Mouse (Mus musculus) yolk sac, embryonic 10.5 days (tissue): ENCODE data around the gene Gm19345.

Source experiments
- DNase-seq: peaks from one replicate; pipeline ENCODE4 v3.0.0-alpha.2; 2017; ENCODE audit warnings: low spot score

Gm19345 gene

DNA sequence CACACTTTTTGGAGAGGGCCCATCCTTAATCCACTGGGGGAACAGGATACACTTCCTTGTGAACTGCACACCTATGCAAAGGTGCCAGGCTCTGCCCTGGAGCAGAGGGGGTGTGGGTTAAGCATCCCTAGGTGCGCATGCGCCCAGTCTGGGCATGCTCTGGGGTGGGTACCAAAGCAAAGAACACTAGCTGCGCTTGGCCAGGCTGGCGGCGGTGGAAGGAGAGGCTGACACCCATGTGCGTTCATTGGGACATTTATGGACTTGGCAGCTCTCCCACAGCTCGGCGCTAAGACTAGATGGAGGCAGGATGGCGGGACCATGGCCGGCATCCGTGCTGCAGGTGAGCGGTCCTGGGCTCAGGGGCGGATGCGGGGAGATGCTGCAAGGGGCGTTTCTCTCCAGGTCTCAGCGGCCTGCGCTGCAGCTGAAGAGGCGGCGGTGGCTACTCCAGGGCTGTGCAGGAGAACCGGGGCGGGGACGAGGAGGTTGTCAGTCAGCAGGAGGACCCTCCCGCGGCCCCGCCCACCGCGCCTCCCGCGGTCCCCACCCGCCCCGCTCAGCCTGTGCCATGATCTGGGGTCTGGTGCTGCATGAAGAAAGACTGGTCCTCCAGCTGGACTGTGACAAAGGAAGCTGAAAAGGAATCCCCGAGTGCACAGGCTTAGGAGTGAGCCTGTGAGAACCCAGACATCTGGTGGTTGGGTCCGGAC lies at the start of gene Gm19345:
TSS of gene Gm19345 (plus strand) at position 146 of the 713 bp plus-strand sequence.
- DNase-seq, result no peak

- no peak for DNase-seq
Measured at GRCm38 (mm10) chr7:19802995-19803394, 48.8 kb upstream of the Gm19345 start.

GRCm38 (mm10) chr7:19806356-19806969 lies 45.3 kb upstream of the Gm19345 start:
- no peak for DNase-seq

DNA sequence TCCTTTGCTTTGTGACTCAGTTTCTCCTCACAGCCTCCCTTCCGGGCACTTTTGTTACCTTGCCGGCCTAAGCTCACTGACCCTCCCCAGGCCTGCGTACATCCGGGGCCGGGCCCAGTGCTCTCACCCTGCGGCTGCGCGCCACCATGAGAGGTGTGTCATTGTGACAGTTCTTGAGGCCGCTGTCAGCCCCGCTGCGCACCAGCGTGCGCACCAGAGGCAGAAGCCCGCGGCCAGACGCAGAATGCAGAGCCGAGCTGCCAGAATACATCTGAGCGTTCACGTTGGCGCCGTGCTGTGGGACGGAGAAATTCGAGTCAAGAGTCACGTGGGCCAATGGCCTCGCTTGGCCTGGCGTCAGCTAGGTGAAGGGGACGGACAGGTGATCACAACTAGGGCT lies 42.4 kb upstream of the Gm19345 start:
- DNase-seq, result no peak

GRCm38 (mm10) chr7:19811114-19811513 lies 40.7 kb upstream of the Gm19345 start:
- peak; percentile 27 for DNase-seq

GRCm38 (mm10) chr7:19813161-19813560 lies 38.6 kb upstream of the Gm19345 start:
- no peak for DNase-seq

DNA sequence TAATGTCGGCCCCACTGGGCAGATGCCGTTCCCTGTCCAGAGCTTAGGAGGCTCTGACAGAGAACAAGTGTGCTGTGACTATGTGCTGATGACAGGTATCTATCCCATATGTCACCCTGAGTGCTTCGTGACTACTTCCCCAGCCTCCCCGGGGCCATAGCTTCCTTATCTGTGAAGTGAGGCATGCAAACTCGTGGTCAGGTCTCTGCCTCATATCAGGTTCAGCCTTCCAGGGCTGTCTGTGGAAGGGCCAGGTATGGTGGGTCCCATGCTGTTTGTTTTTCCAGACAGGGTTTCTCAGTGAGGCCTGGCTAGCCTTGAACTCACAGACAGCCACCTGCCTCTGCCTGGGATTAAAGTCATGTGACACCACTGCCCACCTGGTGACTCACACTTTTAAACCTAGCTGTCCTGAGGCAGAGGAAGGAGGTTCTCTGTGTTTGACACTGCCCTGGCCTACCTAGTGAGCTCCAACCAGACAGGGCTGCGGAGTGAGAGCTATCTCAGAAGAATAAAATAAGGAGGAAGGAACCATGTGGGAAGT lies 38.2 kb upstream of the Gm19345 start:
- DNase-seq, result no peak

DNA sequence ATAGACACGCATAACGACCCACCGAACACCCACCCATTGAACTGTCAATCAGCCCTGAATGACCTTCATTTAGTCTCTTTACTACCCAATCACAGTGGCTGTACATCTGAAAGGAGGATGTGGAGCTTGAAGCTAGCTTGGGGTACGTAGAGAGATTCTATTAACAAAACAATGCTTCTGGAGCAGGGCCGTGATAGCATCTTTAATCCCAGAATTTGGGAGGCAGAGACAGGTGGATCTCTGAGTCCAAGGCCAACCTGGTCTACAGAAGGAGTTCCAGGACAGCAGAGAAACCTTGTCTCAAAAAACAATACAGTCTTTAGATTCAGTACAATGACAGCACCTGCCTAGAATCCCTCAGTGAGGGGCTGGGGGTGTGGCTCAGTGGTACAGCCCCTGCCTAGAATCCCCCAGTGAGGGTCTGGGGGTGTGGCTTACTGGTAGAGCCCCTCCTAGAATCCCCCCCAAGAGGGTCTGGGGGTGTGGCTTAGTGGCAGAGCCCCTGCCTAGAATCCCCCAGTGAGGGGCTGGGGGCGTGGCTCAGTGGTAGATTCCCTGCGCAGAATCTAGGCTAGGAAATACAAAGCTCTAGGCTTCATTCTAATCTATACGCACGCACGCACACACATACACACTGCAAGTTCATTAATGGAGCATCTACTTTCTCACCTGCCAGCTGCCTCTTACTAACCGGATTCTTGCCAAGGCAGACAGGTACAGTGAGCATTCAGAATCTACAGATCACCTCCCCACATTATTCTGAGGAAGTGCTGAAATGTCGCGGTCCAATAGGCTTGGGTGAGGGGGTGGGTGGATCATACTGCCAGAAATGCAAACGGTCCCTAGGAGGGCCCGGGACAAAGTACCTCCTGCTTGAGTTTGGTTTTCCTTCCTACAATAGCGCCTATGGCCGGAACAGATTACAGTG lies 36.2 kb upstream of the Gm19345 start:
- no peak for DNase-seq

DNA sequence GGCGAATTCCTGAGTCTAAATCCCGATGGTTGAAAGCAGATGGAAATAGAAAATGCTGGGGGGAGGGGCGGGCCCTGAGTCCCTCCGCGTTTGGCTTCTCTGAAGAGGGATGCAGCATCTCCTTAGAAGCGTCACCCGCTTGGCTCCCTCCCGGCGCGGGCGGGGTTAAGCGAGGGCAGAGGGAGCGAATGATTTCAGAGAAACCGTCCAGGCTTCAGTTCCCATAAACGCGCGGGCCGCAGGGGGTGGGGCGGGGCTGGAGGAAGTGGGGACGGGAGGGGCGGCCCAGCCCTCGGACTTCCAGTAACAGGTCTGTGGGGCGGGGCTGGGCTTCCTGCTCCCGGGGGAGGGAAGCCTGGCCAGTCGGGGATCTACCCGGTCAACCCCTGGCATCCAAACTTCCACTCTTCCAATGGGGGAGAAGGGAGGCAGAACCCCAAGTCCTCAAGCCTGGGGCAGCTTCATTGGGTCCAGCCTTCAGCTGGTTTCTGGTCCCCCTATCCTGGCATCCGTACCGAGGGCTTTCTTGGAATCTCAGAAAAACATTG lies 35.5 kb upstream of the Gm19345 start:
- DNase-seq, result peak; percentile 89

DNA sequence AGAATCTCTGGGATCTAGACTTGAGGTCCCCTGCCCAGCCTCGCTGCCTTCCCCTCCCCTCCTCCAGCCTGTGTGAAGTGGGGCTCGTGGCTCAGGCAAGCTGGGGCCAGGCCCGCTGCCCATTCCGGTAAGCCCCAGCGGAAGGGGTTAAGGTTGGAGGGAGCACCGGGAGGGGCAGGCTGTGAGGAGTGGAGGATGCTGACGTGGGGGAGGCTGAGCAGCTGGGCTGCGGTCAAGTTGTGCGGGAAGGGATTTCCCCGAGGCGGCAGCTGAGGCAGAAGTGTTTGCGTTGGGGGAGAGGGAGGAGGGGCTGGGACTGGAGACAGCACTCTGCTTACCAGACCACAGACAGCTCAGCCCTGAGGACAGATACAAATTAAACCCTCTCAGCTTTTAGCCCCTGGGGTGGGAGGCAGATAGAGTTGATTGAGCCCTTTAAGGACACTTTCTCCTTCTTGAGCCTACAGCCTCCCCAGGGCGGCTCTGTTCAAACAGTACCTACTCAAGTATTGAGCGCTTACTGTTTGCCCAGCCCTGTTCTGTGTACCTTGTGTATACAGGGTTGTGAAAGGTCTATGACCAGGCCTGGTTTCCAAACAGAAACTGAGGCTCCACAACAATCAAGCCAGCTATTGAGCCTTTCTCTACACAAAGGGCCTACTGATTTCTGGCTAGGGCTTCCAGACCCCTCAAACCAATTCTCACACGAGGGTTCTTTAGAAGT lies 34.3 kb upstream of the Gm19345 start:
- DNase-seq, result peak; percentile 82

GRCm38 (mm10) chr7:19818440-19818839 lies 33.4 kb upstream of the Gm19345 start:
- DNase-seq, result no peak

GRCm38 (mm10) chr7:19818875-19819274 lies 32.9 kb upstream of the Gm19345 start:
- DNase-seq, result no peak

DNA sequence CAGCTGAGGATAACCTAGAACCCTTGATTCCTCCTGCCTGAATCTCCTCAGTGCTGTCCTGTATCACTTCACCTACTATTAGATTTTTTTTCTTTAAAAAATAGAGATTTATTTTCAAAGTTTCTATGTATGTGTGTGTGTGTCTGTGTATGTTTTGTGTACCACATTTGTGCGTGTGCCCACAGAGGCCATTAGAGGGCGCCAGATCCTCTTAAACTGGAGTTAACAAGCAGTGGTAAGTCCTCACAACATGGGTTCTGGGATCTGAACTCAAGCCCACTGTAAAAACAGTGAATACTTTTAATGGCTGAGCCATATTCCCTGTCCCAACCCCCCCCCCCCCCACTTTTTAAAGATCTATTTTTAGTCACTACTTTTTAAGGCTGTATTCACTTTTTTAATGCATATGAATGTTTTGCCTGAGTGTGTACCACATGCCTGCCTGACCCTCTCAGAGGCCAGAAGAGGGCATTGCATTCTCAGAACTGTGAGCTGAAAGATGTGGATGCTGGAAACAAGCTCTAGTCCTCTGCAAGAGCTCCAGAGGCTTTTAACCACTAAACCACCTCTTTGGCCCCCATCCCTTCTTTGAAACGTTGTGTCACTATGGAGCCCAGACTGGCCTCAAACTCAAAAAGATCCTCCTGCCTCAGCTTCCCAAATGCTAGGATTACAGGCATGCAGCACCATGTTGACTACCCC lies 31.3 kb upstream of the Gm19345 start:
- DNase-seq, result no peak

DNA sequence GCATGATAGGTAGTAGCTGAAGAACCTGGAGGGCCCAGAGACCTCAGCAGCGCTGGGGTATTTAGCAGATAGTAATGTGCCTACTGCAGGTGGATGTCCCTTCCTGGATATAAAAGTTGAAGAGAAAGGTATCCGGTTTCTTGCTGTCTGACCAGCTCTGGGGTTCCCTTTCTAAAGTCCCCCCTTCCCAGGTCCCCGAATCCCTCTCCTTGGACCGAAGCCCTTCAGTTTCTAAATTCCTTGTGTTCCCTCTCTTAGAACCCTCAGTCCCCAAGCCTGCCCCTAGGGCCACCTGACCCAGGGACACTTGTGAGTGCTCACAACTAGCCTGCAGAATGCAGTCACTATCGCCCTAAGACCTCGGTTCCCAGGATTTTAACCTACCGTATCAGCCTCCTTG lies 30.2 kb upstream of the Gm19345 start:
- no peak for DNase-seq

GRCm38 (mm10) chr7:19822193-19822592 lies 29.6 kb upstream of the Gm19345 start:
- DNase-seq, result no peak

- DNase-seq, result peak; percentile 53
Measured at GRCm38 (mm10) chr7:19822604-19823058, 29.2 kb upstream of the Gm19345 start, which contains the start of gene Bcl3. Gene Bcl3, minus strand, starts transcription at chr7:19822770.

DNA sequence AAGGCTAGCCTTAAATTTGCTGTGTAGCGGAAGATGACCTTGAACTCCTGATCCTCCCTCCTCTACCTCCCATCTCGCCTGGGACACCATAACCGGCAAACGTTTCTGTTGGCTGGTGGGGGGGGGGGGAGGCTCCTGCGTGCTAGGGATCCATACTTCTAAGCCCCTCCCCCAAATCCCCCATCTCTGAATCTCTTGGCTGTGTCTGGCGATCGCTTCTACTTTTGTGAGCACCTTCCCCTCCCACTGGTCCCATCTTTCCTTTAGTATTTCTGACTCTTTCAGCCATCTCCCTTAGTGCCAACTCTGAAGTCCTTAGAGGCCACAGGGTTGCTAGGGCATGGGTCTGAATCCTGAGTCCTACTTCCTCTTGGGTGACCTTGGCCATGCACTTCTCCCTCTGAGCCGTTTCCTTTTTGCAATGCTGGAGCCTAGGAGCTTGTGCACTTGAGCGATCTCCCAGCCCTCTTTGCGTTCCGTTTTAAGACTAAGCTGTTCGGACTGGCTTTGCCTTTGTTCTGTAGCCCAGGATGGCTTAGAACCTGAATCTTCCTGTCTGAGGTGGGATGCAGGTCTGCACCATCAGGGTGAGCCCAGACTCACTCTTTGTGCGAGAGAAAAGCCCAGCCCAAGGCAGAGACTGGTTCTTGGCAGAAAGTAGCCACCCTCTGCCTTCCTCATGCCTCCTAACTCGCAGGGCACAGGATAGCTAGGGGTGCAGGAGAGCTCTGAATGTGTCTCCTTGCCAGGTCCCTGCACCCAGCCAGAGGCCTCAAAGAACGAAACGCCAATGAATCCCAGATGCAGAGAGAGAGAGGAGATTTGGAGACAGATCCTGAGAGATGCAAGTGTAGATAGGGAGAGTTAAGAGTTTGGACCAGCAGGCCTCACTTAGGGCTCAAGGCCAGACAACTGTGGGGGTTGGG lies 28.3 kb upstream of the Gm19345 start:
- no peak for DNase-seq

DNA sequence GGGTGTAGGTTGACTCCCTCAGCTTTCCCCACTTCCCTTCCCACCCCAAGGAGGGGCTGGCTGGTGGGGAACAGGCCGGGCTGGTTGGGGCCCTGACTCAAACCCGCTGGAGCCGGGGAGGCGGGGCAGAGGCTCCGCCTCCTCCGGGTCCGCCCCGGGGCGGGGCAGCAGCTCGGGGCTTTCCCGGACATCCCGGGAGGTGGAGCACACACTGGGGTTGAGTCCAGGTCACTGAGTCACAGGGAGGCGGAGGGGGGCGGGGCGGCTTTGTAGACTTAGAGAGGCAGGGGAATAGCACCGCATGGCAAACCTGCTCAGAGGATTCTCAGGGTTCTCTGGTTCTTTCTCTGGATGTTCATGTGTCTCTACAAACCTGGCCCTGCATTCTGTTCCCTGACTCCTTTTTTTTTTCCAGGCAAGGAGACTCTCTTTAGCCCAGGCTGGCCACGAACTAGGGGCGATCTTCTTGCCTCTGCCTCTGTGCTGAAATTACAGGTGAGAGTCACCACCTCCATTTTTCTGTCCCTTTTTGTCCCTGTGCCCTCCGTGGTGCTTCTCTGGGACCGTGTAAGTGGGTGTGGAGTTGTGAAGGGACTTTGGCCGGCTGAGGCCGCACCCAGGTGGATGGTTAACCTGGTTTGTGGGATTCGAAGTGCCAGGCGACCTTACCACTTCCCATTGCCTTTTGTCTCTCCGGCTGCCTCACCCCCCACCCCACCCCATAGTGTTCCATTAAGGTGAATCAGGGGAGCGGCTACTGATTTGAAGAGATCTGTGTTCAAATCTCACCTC lies 27.4 kb upstream of the Gm19345 start:
- peak; percentile 91 for DNase-seq

- no peak for DNase-seq
Measured at GRCm38 (mm10) chr7:19826756-19827155, 25.0 kb upstream of the Gm19345 start.
